Mouse (Mus musculus) neural tube, embryonic 11.5 days (tissue): ENCODE measurements around the gene Gsk3b. TPM values are rescaled to one million over a fixed set of nuclear protein-coding genes. Genes with fewer than 3 reads are reported as not detected.

Experiments used
- ATAC-seq: fragments of 200-750 bp; cut with Nextera tagmentation; 2 replicates; pipeline ENCODE4 v1.8.0; 2017; ENCODE audit warnings: moderate number of reproducible peaks, mild to moderate bottlenecking, moderate TSS enrichment, moderate library complexity; ENCODE audit not compliant: insufficient read depth, low FRiP score, low TSS enrichment
- DNase-seq: peaks from one replicate; pipeline ENCODE4 v3.0.0-alpha.2; 2015; ENCODE audit warnings: low spot score
- H3K27ac ChIP-seq: fragments of 300-500 bp; sonication (generic); 2 replicates; pipeline ENCODE4 v1.5.1; 2014; ENCODE audit warnings: low read depth, mild to moderate bottlenecking, low read length
- H3K27me3 ChIP-seq: fragments of 300-500 bp; sonication (generic); 2 replicates; pipeline ENCODE4 v1.6.1; 2014; ENCODE audit warnings: mild to moderate bottlenecking, low read length, mixed read lengths; ENCODE audit not compliant: control insufficient read depth, insufficient read depth
- H3K36me3 ChIP-seq: fragments of 300-500 bp; sonication (generic); 2 replicates; pipeline ENCODE4 v1.6.1; 2014; ENCODE audit warnings: mild to moderate bottlenecking, low read length, moderate library complexity, mixed read lengths; ENCODE audit not compliant: control insufficient read depth, insufficient read depth
- H3K4me1 ChIP-seq: fragments of 300-500 bp; sonication (generic); 2 replicates; pipeline ENCODE4 v1.6.1; 2014; ENCODE audit warnings: low read length, mixed read lengths; ENCODE audit not compliant: control insufficient read depth, insufficient read depth
- H3K4me2 ChIP-seq: fragments of 300-500 bp; sonication (generic); 2 replicates; pipeline ENCODE4 v1.6.1; 2014; ENCODE audit warnings: low read depth, mild to moderate bottlenecking, moderate library complexity
- H3K4me3 ChIP-seq: fragments of 300-500 bp; sonication (generic); 2 replicates; pipeline ENCODE4 v1.5.1; 2014; ENCODE audit warnings: low read depth, low read length
- H3K9ac ChIP-seq: fragments of 300-500 bp; sonication (generic); 2 replicates; pipeline ENCODE4 v1.6.1; 2014; ENCODE audit warnings: mild to moderate bottlenecking, low read length
- H3K9me3 ChIP-seq: fragments of 300-500 bp; sonication (generic); 2 replicates; pipeline ENCODE4 v1.6.1; 2016; ENCODE audit warnings: low read length; ENCODE audit not compliant: control insufficient read depth
- WGBS: fragments of 180-500 bp; shearing (Covaris S2); extraction: QIAGEN DNeasy Blood & Tissue Kit; methylation state at CpG from one replicate; pipeline ENCODE4 v1.1.7; 2014; 5-methylcytosine and 5-hydroxymethylcytosine counted together
- polyA plus RNA-seq: library from polyadenylated mRNA; unstranded; fragments of >200 nt; fragmentation: Nextera tagmentation; extraction: Ambion mirVana; gene quantifications from 2 replicates; pipeline ENCODE4 v1.2.1, GENCODE M21; 2014

Gene Gsk3b
- polyA plus RNA-seq, 1 experiment from 2014 or later = 119 TPM

GRCm38 (mm10) chr16:38144898-38145297 is 56.1 kb downstream of the Gsk3b start:
- no peak overlapping the region for H3K4me2 ChIP-seq
- no peak for ATAC-seq
- H3K27ac ChIP-seq = no peak overlapping the region
- no peaks in the 10 kb centered on the region for H3K9me3 ChIP-seq
- WGBS = 86% methylated on average over 4 of the region's 4 CpGs
- no peak overlapping the region for H3K9ac ChIP-seq
- H3K4me1 ChIP-seq = no peaks in the 10 kb centered on the region
- no peak overlapping the region for H3K4me3 ChIP-seq
- no peaks in the 10 kb centered on the region for H3K27me3 ChIP-seq
- no peaks in the 10 kb centered on the region for H3K36me3 ChIP-seq
- DNase-seq = no peak

- H3K27me3 ChIP-seq = no peaks in the 10 kb centered on the region
- no peak overlapping the region for H3K4me2 ChIP-seq
- DNase-seq (no peak), ATAC-seq (no peak)
- H3K9me3 ChIP-seq = no peaks in the 10 kb centered on the region
- H3K36me3 ChIP-seq = 0 out of 2 replicates have a peak, but pooled peaks cover 2% of the 10 kb centered on the region
- no peak overlapping the region for H3K27ac ChIP-seq
- no peak overlapping the region for H3K9ac ChIP-seq
- no peaks in the 10 kb centered on the region for H3K4me1 ChIP-seq
- no peak overlapping the region for H3K4me3 ChIP-seq
Measured at GRCm38 (mm10) chr16:38150555-38150954, 61.8 kb downstream of the Gsk3b start.

GRCm38 (mm10) chr16:38157854-38158622 is 69.2 kb downstream of the Gsk3b start:
- WGBS = 91% methylated on average over 7 of the region's 7 CpGs
- DNase-seq (no peak), ATAC-seq (no peak; the same call in 1 of the 2 replicates)
- Histone ChIP-seq H3K4me2 (no peak overlapping the region), H3K27me3 (no peaks in the 10 kb centered on the region), H3K9ac (no peak overlapping the region), H3K9me3 (no peaks in the 10 kb centered on the region), H3K4me1 (no peaks in the 10 kb centered on the region), H3K36me3 (0 out of 2 replicates have a peak, but pooled peaks cover 2% of the 10 kb centered on the region), H3K27ac (no peak overlapping the region), H3K4me3 (no peak overlapping the region)

- no peak overlapping the region for H3K9ac ChIP-seq
- WGBS = 94% methylated on average over 3 of the region's 3 CpGs
- H3K36me3 ChIP-seq = no peaks in the 10 kb centered on the region
- no peaks in the 10 kb centered on the region for H3K9me3 ChIP-seq
- no peak overlapping the region for H3K4me2 ChIP-seq
- H3K27me3 ChIP-seq = no peaks in the 10 kb centered on the region
- H3K4me1 ChIP-seq = no peaks in the 10 kb centered on the region
- ATAC-seq (no peak), DNase-seq (no peak)
- H3K27ac ChIP-seq = no peak overlapping the region
- no peak overlapping the region for H3K4me3 ChIP-seq
Measured at GRCm38 (mm10) chr16:38162019-38162418, 73.2 kb downstream of the Gsk3b start.

GRCm38 (mm10) chr16:38164811-38165591 is 76.2 kb downstream of the Gsk3b start:
- 94% methylated on average over 7 of the region's 7 CpGs for WGBS
- H3K9me3 ChIP-seq = no peaks in the 10 kb centered on the region
- H3K27me3 ChIP-seq = no peaks in the 10 kb centered on the region
- no peak for DNase-seq
- H3K4me1 ChIP-seq = no peaks in the 10 kb centered on the region
- H3K9ac ChIP-seq = no peak overlapping the region
- no peaks in the 10 kb centered on the region for H3K36me3 ChIP-seq
- H3K27ac ChIP-seq = no peak overlapping the region
- ATAC-seq = no peak
- no peak overlapping the region for H3K4me2 ChIP-seq
- no peak overlapping the region for H3K4me3 ChIP-seq

GRCm38 (mm10) chr16:38168971-38169370 is 80.2 kb downstream of the Gsk3b start:
- ATAC-seq = no peak
- no peak overlapping the region for H3K4me2 ChIP-seq
- peaks cover 5% of the 10 kb centered on the region; the same call in 1 of the 2 replicates for H3K36me3 ChIP-seq
- H3K27ac ChIP-seq = no peak overlapping the region
- no peaks in the 10 kb centered on the region for H3K27me3 ChIP-seq
- DNase-seq = no peak
- 88% methylated on average over 5 of the region's 5 CpGs for WGBS
- no peak overlapping the region for H3K4me3 ChIP-seq
- H3K9ac ChIP-seq = no peak overlapping the region
- H3K4me1 ChIP-seq = no peaks in the 10 kb centered on the region
- no peaks in the 10 kb centered on the region for H3K9me3 ChIP-seq

- no peak overlapping the region for H3K4me3 ChIP-seq
- no peaks in the 10 kb centered on the region for H3K9me3 ChIP-seq
- ATAC-seq = no peak
- WGBS = 79% methylated on average over 4 of the region's 4 CpGs
- no peaks in the 10 kb centered on the region for H3K36me3 ChIP-seq
- DNase-seq = no peak
- H3K4me2 ChIP-seq = no peak overlapping the region
- H3K4me1 ChIP-seq = no peaks in the 10 kb centered on the region
- no peak overlapping the region for H3K27ac ChIP-seq
- H3K9ac ChIP-seq = no peak overlapping the region
- H3K27me3 ChIP-seq = no peaks in the 10 kb centered on the region
Measured at GRCm38 (mm10) chr16:38179150-38179549, 90.3 kb downstream of the Gsk3b start.

GRCm38 (mm10) chr16:38181421-38181820 is 92.6 kb downstream of the Gsk3b start:
- Histone ChIP-seq H3K9me3 (no peaks in the 10 kb centered on the region), H3K27me3 (no peaks in the 10 kb centered on the region), H3K36me3 (no peaks in the 10 kb centered on the region), H3K4me1 (no peaks in the 10 kb centered on the region), H3K4me3 (no peak overlapping the region), H3K4me2 (no peak overlapping the region), H3K9ac (no peak overlapping the region), H3K27ac (no peak overlapping the region)
- WGBS = 88% methylated on average over 8 of the region's 8 CpGs
- ATAC-seq (no peak), DNase-seq (peak; percentile 0)
